Mouse (Mus musculus) CH12F3 (cell line): ENCODE data around the gene Nrxn3.

Experiments used
- in situ Hi-C: fragments of 300-500 bp; cut with MboI; formaldehyde crosslinking; loops from 2 replicates; pipeline ENCODE4 v1.14.3; 2020; ENCODE audit warnings: low sequenced_read_pairs

Nrxn3 gene

GRCm38 (mm10) chr12:89471874-89472273 is 749.2 kb downstream of the Nrxn3 start:
- in situ Hi-C loops: no loop called here

- in situ Hi-C loops: loop anchor here (25.0 kb wide), 1 partner anchor 1833 kb away; no protein-coding TSS in a partner anchor
Observed at GRCm38 (mm10) chr12:89479096-89479495, 756.4 kb downstream of the Nrxn3 start.

- in situ Hi-C loops: loop anchor here (25.0 kb wide), 1 partner anchor 1830 kb away; no protein-coding TSS in a partner anchor
Observed at GRCm38 (mm10) chr12:89482223-89482622, 759.5 kb downstream of the Nrxn3 start.

GRCm38 (mm10) chr12:89504026-89504425 is 781.4 kb downstream of the Nrxn3 start:
- in situ Hi-C loops: no loop called here

GRCm38 (mm10) chr12:89505121-89505764 is 782.6 kb downstream of the Nrxn3 start:
- in situ Hi-C loops: no loop called here

- in situ Hi-C loops: no loop called here
Observed at GRCm38 (mm10) chr12:89508970-89509369, 786.3 kb downstream of the Nrxn3 start.

- in situ Hi-C loops: no loop called here
Observed at GRCm38 (mm10) chr12:89513759-89514158, 791.1 kb downstream of the Nrxn3 start.

GRCm38 (mm10) chr12:89516046-89516445 is 793.4 kb downstream of the Nrxn3 start:
- in situ Hi-C loops: no loop called here

GRCm38 (mm10) chr12:89530679-89531350 is 808.1 kb downstream of the Nrxn3 start:
- in situ Hi-C loops: no loop called here

- in situ Hi-C loops: no loop called here
Observed at GRCm38 (mm10) chr12:89551291-89551690, 828.6 kb downstream of the Nrxn3 start.

GRCm38 (mm10) chr12:89553223-89553880 is 830.7 kb downstream of the Nrxn3 start:
- in situ Hi-C loops: no loop called here

GRCm38 (mm10) chr12:89554171-89554570 is 831.5 kb downstream of the Nrxn3 start:
- in situ Hi-C loops: no loop called here

- in situ Hi-C loops: no loop called here
Observed at GRCm38 (mm10) chr12:89554740-89555430, 832.2 kb downstream of the Nrxn3 start.

- in situ Hi-C loops: no loop called here
Observed at GRCm38 (mm10) chr12:89558921-89559320, 836.2 kb downstream of the Nrxn3 start.

- in situ Hi-C loops: no loop called here
Observed at GRCm38 (mm10) chr12:89561989-89562565, 839.4 kb downstream of the Nrxn3 start.

GRCm38 (mm10) chr12:89568723-89569377 is 846.2 kb downstream of the Nrxn3 start:
- in situ Hi-C loops: no loop called here

- in situ Hi-C loops: no loop called here
Observed at GRCm38 (mm10) chr12:89592459-89592858, 869.8 kb downstream of the Nrxn3 start.

- in situ Hi-C loops: no loop called here
Observed at GRCm38 (mm10) chr12:89613670-89614069, 891.0 kb downstream of the Nrxn3 start.

GRCm38 (mm10) chr12:89625746-89626145 is 903.1 kb downstream of the Nrxn3 start:
- in situ Hi-C loops: no loop called here

GRCm38 (mm10) chr12:89640046-89640445 is 917.4 kb downstream of the Nrxn3 start:
- in situ Hi-C loops: no loop called here
